37 mouse cellular contexts compared by ENCODE assay signal in genomic region chr19:30051479-30051878, GRCm38 (mm10). TPM values are rescaled to one million over a fixed set of nuclear protein-coding genes. Genes with fewer than 3 reads are reported as not detected.
DNase-seq lines count a peak whose midpoint lies in the region; ATAC-seq and TF ChIP-seq lines count a peak whose summit lies in the region.
"Had no signal": no experiment of that assay in that cellular context is flagged by ENCODE, and none has a peak within 500 bp of the region (broad histone marks: within the 10 kb centered on the region; RNA-seq: fewer than 3 reads in every experiment).

No protein-coding gene starts in this region.

- H3K36me3 ChIP-seq in liver, embryonic 12.5 days: peaks cover 43% of the 10 kb centered on the region
- peaks cover 18% of the 10 kb centered on the region; the same call in 1 of the 2 replicates for H3K36me3 ChIP-seq in liver, postnatal 0 days (replicated peaks; ENCODE audit: insufficient read depth, low read length)
- H3K36me3 ChIP-seq in liver, embryonic 15.5 days (replicated peaks): peaks cover 32% of the 10 kb centered on the region

- peaks cover 63% of the 10 kb centered on the region for H3K4me1 ChIP-seq in liver, embryonic 12.5 days
- H3K4me1 ChIP-seq in liver, postnatal 0 days (ENCODE audit: insufficient read depth): peaks cover 9% of the 10 kb centered on the region
- H3K4me1 ChIP-seq in liver, embryonic 15.5 days (replicated peaks): peaks cover 38% of the 10 kb centered on the region
- H3K4me1 ChIP-seq: embryonic facial prominence, embryonic 10.5 days; embryonic facial prominence, embryonic 13.5 days had no signal

- H3K9me3 ChIP-seq in liver, embryonic 12.5 days (replicated peaks): 0 out of 2 replicates have a peak, but pooled peaks cover 5% of the 10 kb centered on the region
- H3K9me3 ChIP-seq in liver, postnatal 0 days (ENCODE audit: low read length): peaks cover 5% of the 10 kb centered on the region; the same call in 1 of the 2 replicates
- no peaks in the 10 kb centered on the region for H3K9me3 ChIP-seq in liver, embryonic 15.5 days (replicated peaks)
- H3K9me3 ChIP-seq: embryonic facial prominence, embryonic 10.5 days; embryonic facial prominence, embryonic 13.5 days; forebrain, embryonic 12.5 days; forebrain, embryonic 15.5 days; heart, embryonic 10.5 days had no signal

- no peak for ATAC-seq in liver, embryonic 12.5 days
- ATAC-seq in liver, postnatal 0 days: no peak
- ATAC-seq in liver, embryonic 15.5 days (ENCODE audit: insufficient read depth): no peak
- ATAC-seq: forebrain, embryonic 15.5 days; hindbrain, postnatal 0 days; inflammation-experienced regulatory T-cells, adult 6 months; Patski had no signal

- H3K4me3 ChIP-seq in liver, embryonic 12.5 days: no peak overlapping the region
- no peak overlapping the region for H3K4me3 ChIP-seq in liver, postnatal 0 days (ENCODE audit: low read depth, low read length)
- H3K4me3 ChIP-seq in liver, embryonic 15.5 days (replicated peaks): no peak overlapping the region
- H3K4me3 ChIP-seq: embryonic facial prominence, embryonic 10.5 days; embryonic facial prominence, embryonic 13.5 days; forebrain, embryonic 12.5 days; forebrain, embryonic 15.5 days; heart, adult 2 months; heart, embryonic 10.5 days; heart, embryonic 13.5 days had no signal

- no peak overlapping the region for H3K9ac ChIP-seq in liver, embryonic 12.5 days
- no peak overlapping the region for H3K9ac ChIP-seq in liver, postnatal 0 days (replicated peaks)
- H3K9ac ChIP-seq in liver, embryonic 15.5 days: no peak overlapping the region
- H3K9ac ChIP-seq: embryonic facial prominence, embryonic 13.5 days; forebrain, embryonic 12.5 days; forebrain, embryonic 15.5 days; heart, embryonic 13.5 days; hindbrain, embryonic 14.5 days had no signal

- H3K27ac ChIP-seq in liver, embryonic 12.5 days: peak overlapping the region; percentile 86
- no peak overlapping the region for H3K27ac ChIP-seq in liver, postnatal 0 days (ENCODE audit: low read depth)
- peak overlapping the region; percentile 81; the same call in 1 of the 2 replicates for H3K27ac ChIP-seq in liver, embryonic 15.5 days (replicated peaks)
- H3K27ac ChIP-seq: embryonic facial prominence, embryonic 10.5 days; embryonic facial prominence, embryonic 13.5 days; forebrain, embryonic 12.5 days; forebrain, embryonic 15.5 days; heart, adult 2 months; heart, embryonic 10.5 days; hindbrain, embryonic 14.5 days; hindbrain, postnatal 0 days had no signal

- no peaks in the 10 kb centered on the region for H3K27me3 ChIP-seq in liver, embryonic 12.5 days (replicated peaks)
- no peaks in the 10 kb centered on the region for H3K27me3 ChIP-seq in liver, postnatal 0 days (ENCODE audit: insufficient read depth, low read length)
- H3K27me3 ChIP-seq in liver, embryonic 15.5 days: no peaks in the 10 kb centered on the region
- H3K27me3 ChIP-seq: CH12.LX; embryonic facial prominence, embryonic 13.5 days; forebrain, embryonic 12.5 days; forebrain, embryonic 15.5 days; heart, embryonic 13.5 days; Patski had no signal

- 48% methylated on average over 3 of the region's 3 CpGs for WGBS in liver, embryonic 12.5 days (ENCODE audit: insufficient replicate concordance)
- 51% methylated on average over 3 of the region's 3 CpGs for WGBS in liver, postnatal 0 days (ENCODE audit: insufficient replicate concordance)
- WGBS in liver, embryonic 15.5 days (ENCODE audit: insufficient replicate concordance): 42% methylated on average over 3 of the region's 3 CpGs

- DNase-seq in liver, postnatal 0 days: no peak
- DNase-seq in MEL-GATA-1-ER (ENCODE audit: extremely low read depth, low read depth): peak; percentile 17
- no peak for DNase-seq in lung, postnatal 4 days
- no peak for DNase-seq in adrenal gland, postnatal 36 days
- DNase-seq: adrenal gland, adult 2 months; adrenal gland, postnatal 14 days; B cell, adult 2 months; cerebellum, adult 11-12 months; cerebellum, adult 8-10 months; cerebellum, postnatal 10 days; cerebellum, postnatal 36 days; embryo, embryonic 11 days; gastrocnemius, postnatal 10 days; gastrocnemius, postnatal 36 days; heart, adult 2 months; heart, postnatal 14 days; heart, postnatal 4 days had no signal

- TF ChIP-seq CTCF in liver, postnatal 0 days (IDR thresholded peaks at IDR 0.05; ENCODE audit: low read depth): no peak

- no peak for TF ChIP-seq EP300 in liver, postnatal 0 days (IDR thresholded peaks at IDR 0.05; ENCODE audit: low read depth)

- peak overlapping the region; percentile 62 for H3K4me2 ChIP-seq in liver, embryonic 12.5 days
- H3K4me2 ChIP-seq in liver, postnatal 0 days (ENCODE audit: low read depth, low read length): no peak overlapping the region
- H3K4me2 ChIP-seq in liver, embryonic 15.5 days: peak overlapping the region; percentile 51; the same call in 1 of the 2 replicates
- H3K4me2 ChIP-seq: embryonic facial prominence, embryonic 13.5 days; forebrain, embryonic 12.5 days; forebrain, embryonic 15.5 days; heart, embryonic 13.5 days; hindbrain, embryonic 14.5 days had no signal

RNA-seq across cellular contexts. Expression of gene Uhrf2, which starts 21.2 kb away (rescaled TPM):
- polyA plus RNA-seq in liver, embryonic 12.5 days (2016; fragmentation: Nextera tagmentation; extraction: Ambion mirVana): 49.1 and 53.1 TPM in 2 replicates
- polyA plus RNA-seq in liver, postnatal 0 days (2015; fragmentation: Nextera tagmentation; extraction: Ambion mirVana): 18.4 and 19.8 TPM in 2 replicates
- polyA plus RNA-seq in liver, embryonic 15.5 days (2015; fragmentation: Nextera tagmentation; extraction: Ambion mirVana): 29.7 and 31.2 TPM in 2 replicates
- 10 to 100 TPM; 36.3 to 43.5 TPM for total RNA-seq in adrenal gland, postnatal 36 days (2021)

RNA-seq across cellular contexts. Expression of gene Trpd52l3, which starts 47.9 kb away (rescaled TPM):
- not detected in 2 replicates for polyA plus RNA-seq in liver, embryonic 12.5 days (2016; fragmentation: Nextera tagmentation; extraction: Ambion mirVana)
- polyA plus RNA-seq in liver, postnatal 0 days (2015; fragmentation: Nextera tagmentation; extraction: Ambion mirVana): not detected in 2 replicates
- not detected in 2 replicates for polyA plus RNA-seq in liver, embryonic 15.5 days (2015; fragmentation: Nextera tagmentation; extraction: Ambion mirVana)
- not detected for total RNA-seq in adrenal gland, postnatal 36 days (2021)
- total RNA-seq: adrenal gland, adult 2 months; adrenal gland, postnatal 14 days; CH12.LX; gastrocnemius, postnatal 10 days; gastrocnemius, postnatal 36 days; granulocyte monocyte progenitor cell, adult 5-6 weeks; heart, adult 2 months; heart, postnatal 14 days; heart, postnatal 4 days; hindbrain, postnatal 0 days had no signal
- polyA plus RNA-seq: adrenal gland, adult 2 months; brain, embryonic 14.5 days; cortical plate, adult 2 months; embryonic facial prominence, embryonic 10.5 days; embryonic facial prominence, embryonic 13.5 days; erythroblast, embryonic 14.5 days; forebrain, embryonic 12.5 days; forebrain, embryonic 15.5 days; G1E; heart, adult 2 months; heart, embryonic 10.5 days; heart, embryonic 13.5 days; heart, embryonic 16.5 days; hindbrain, embryonic 11.5 days; hindbrain, embryonic 14.5 days; hindbrain, postnatal 0 days; inflammation-experienced regulatory T-cells, adult 6 months; Patski had no signal
